Mouse (Mus musculus) ES-E14 (cell line): Measurements from ENCODE around the gene Myl6.

Source experiments
- MAFK ChIP-seq: IDR thresholded peaks from 2 replicates; pipeline ENCODE4 v1.6.1; 2014; ENCODE audit warnings: mild to moderate bottlenecking, low read depth, low read length, inconsistent platforms; ENCODE audit not compliant: insufficient read depth
- ZC3H11A ChIP-seq: IDR thresholded peaks from 2 replicates; pipeline ENCODE4 v1.6.1; 2012; ENCODE audit warnings: low read depth, mild to moderate bottlenecking, inconsistent platforms, low read length, borderline replicate concordance

DNA sequence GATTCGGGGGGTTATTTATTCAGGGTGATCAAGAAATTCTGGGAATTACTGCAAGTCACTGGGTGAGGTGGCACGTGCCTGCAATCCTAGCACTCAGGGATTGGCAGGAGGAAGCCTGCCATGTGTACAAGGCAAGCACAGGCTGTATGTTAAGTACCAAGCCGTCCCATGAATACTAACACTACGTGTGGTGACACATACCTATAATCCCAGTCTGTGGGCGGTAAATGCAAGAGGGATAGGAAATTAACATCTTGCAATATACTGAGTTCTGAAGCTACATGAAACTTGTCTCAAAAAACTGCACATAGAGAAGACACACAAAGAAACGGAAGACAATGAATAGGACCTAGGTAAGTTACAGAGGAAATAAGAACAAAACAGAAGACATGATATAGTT is 42.9 kb downstream of the Myl6 start:
- TF ChIP-seq MAFK (no peak), ZC3H11A (no peak)
